Mouse (Mus musculus) forebrain, embryonic 10.5 days (tissue): ENCODE measurements around the gene Olfr1497. TPM values are rescaled to one million over a fixed set of nuclear protein-coding genes. Genes with fewer than 3 reads are reported as not detected.
"Not testable (repeated sequence)": the region's sequence is repeated elsewhere in the genome, so short reads cannot be mapped to it uniquely, and the experiment has no call there.

Experiments
- DNase-seq: peaks from one replicate; pipeline ENCODE4 v3.0.0-alpha.2; 2017; ENCODE audit warnings: low spot score; ENCODE audit errors: extremely low spot score
- H3K27ac ChIP-seq: fragments of 300-500 bp; sonication (generic); 2 replicates; pipeline ENCODE4 v1.5.1; 2016; ENCODE audit warnings: mild to moderate bottlenecking
- H3K27me3 ChIP-seq: fragments of 300-500 bp; sonication (generic); 2 replicates; pipeline ENCODE4 v1.6.1; 2016; ENCODE audit warnings: mild to moderate bottlenecking; ENCODE audit not compliant: poor library complexity, severe bottlenecking
- H3K36me3 ChIP-seq: fragments of 300-500 bp; sonication (generic); replicated peaks from 2 replicates; pipeline ENCODE4 v1.6.1; 2016; ENCODE audit warnings: mild to moderate bottlenecking, moderate library complexity
- H3K4me1 ChIP-seq: fragments of 300-500 bp; sonication (generic); 2 replicates; pipeline ENCODE4 v1.6.1; 2016
- H3K4me3 ChIP-seq: fragments of 300-500 bp; sonication (generic); 2 replicates; pipeline ENCODE4 v1.5.1; 2016; ENCODE audit warnings: mild to moderate bottlenecking, moderate library complexity
- H3K9me3 ChIP-seq: fragments of 300-500 bp; sonication (generic); 2 replicates; pipeline ENCODE4 v1.6.1; 2016; ENCODE audit warnings: mild to moderate bottlenecking, moderate library complexity
- WGBS: fragments of 180-500 bp; shearing (Covaris S2); methylation state at CpG from one replicate; pipeline ENCODE4 v1.1.7; 2016; 5-methylcytosine and 5-hydroxymethylcytosine counted together
- polyA plus RNA-seq: library from polyadenylated mRNA; unstranded; fragments of >200 nt; fragmentation: Nextera tagmentation; extraction: Ambion mirVana; gene quantifications from 2 replicates; pipeline ENCODE4 v1.2.1, GENCODE M21; 2016

The Olfr1497 gene
- polyA plus RNA-seq: not detected in 2 replicates

- Histone ChIP-seq H3K36me3 (no peaks in the 10 kb centered on the region), H3K9me3 (no peaks in the 10 kb centered on the region), H3K4me3 (no peak within 1 kb of the TSS), H3K4me1 (no peaks in the 10 kb centered on the region), H3K27ac (no peak within 1 kb of the TSS), H3K27me3 (no peaks in the 10 kb centered on the region)
- no peak for DNase-seq
These were observed at the start of gene Olfr1497 for GRCm38 (mm10) chr19:13798102-13798501. TSS of gene Olfr1497 (minus strand) at chr19:13798202.

DNA sequence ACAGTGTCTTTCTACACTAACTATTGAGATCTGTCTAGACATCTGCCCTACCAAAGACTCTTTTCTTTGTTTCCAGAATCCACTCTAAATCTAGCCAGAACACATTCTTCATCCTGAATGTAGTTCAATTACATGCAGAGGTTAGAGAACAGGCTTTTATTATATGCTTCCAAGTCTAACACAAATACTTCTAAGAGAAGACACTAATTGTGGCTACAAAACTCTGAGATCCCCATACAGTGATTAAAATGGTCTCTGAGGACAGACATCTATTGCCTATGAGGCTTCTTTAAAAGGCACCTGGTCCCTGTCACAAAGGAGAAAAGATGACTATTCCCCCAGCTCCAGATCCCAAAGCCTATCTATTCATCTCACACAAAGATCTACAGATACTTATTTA lies 32.4 kb upstream of the Olfr1497 start, which contains the start of gene Olfr1500:
Olfr1500 (minus strand) TSS at position 101 of the 400 bp plus-strand sequence.
- no peaks in the 10 kb centered on the region for H3K4me1 ChIP-seq
- no peaks in the 10 kb centered on the region for H3K9me3 ChIP-seq
- DNase-seq: no peak
- no peaks in the 10 kb centered on the region for H3K36me3 ChIP-seq
- H3K27ac ChIP-seq: no peak within 1 kb of the TSS
- H3K27me3 ChIP-seq: no peaks in the 10 kb centered on the region
- H3K4me3 ChIP-seq: no peak within 1 kb of the TSS

GRCm38 (mm10) chr19:13828447-13828846 lies 30.4 kb upstream of the Olfr1497 start:
- Histone ChIP-seq H3K4me1 (no peaks in the 10 kb centered on the region), H3K27me3 (no peaks in the 10 kb centered on the region), H3K27ac (no peak overlapping the region), H3K4me3 (no peak overlapping the region), H3K9me3 (no peaks in the 10 kb centered on the region), H3K36me3 (no peaks in the 10 kb centered on the region)
- no peak for DNase-seq
- 85% methylated on average over 3 of the region's 3 CpGs for WGBS

DNA sequence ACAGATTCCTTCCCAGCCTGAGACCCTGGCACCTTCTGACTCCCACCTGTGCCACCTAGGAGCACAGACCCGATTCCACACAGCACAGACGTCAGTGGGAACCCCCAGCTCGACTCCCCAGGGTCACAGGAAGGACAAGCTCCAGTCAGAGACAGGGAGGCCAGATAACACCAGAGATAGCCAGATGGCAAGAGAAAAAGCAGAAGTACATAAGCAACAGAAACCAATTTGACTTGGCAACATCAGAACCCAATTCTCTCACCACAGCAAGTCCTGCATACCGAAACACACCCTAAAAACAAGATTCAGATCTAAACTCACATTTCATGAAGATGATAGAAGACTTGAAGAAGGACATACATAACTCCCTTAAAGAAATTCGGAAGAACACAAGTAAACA lies 22.8 kb upstream of the Olfr1497 start:
- no peaks in the 10 kb centered on the region for H3K36me3 ChIP-seq
- WGBS: 78% methylated on average over 5 of the region's 5 CpGs
- DNase-seq: no peak
- no peak overlapping the region for H3K4me3 ChIP-seq
- no peak overlapping the region for H3K27ac ChIP-seq
- H3K4me1 ChIP-seq: no peaks in the 10 kb centered on the region
- no peaks in the 10 kb centered on the region for H3K9me3 ChIP-seq
- H3K27me3 ChIP-seq: no peaks in the 10 kb centered on the region

GRCm38 (mm10) chr19:13819347-13819746 lies 21.3 kb upstream of the Olfr1497 start, which contains the start of gene Olfr1499:
TSS of gene Olfr1499 (minus strand) at chr19:13819447.
- H3K4me3 ChIP-seq: no peak within 1 kb of the TSS
- no peaks in the 10 kb centered on the region for H3K27me3 ChIP-seq
- no peak for DNase-seq
- no peaks in the 10 kb centered on the region for H3K36me3 ChIP-seq
- no peaks in the 10 kb centered on the region for H3K9me3 ChIP-seq
- no peaks in the 10 kb centered on the region for H3K4me1 ChIP-seq
- H3K27ac ChIP-seq: no peak within 1 kb of the TSS

DNA sequence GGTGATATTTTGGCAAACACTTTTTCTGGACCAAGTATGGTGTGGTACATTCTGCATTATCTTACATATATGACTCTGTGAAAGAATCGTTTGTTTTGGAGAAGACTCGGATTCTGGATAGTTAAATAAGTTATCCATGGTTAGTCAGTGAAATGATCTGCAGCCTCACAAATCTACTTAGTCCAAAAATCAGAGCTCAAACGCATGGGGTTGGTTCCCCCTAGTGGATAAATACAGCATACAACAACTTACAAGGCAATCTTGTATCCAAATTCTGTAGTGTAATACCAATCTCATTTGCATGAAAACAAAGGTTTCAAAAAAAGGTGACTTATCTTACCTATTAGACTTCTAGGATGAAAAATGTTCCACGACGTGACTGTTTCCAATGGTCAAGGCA lies 20.8 kb upstream of the Olfr1497 start:
- WGBS: 38% methylated on average over 5 of the region's 5 CpGs

GRCm38 (mm10) chr19:13812823-13813222 lies 14.8 kb upstream of the Olfr1497 start:
- Histone ChIP-seq H3K4me3 (no peak overlapping the region), H3K36me3 (no peaks in the 10 kb centered on the region), H3K4me1 (no peaks in the 10 kb centered on the region), H3K27ac (no peak overlapping the region), H3K9me3 (no peaks in the 10 kb centered on the region), H3K27me3 (no peaks in the 10 kb centered on the region)
- 64% methylated on average over 2 of the region's 2 CpGs for WGBS
- no peak for DNase-seq

More for the DNA sequence above, 20.8 kb upstream of the Olfr1497 start:
- no peaks in the 10 kb centered on the region for H3K27me3 ChIP-seq
- no peaks in the 10 kb centered on the region for H3K9me3 ChIP-seq
- no peaks in the 10 kb centered on the region for H3K4me1 ChIP-seq
- H3K4me3 ChIP-seq: no peak overlapping the region
- no peaks in the 10 kb centered on the region for H3K36me3 ChIP-seq
- DNase-seq: no peak
- no peak overlapping the region for H3K27ac ChIP-seq

- H3K36me3 ChIP-seq, H3K27me3 ChIP-seq: not testable (repeated sequence)
- 77% methylated on average over 1 of the region's 1 CpGs for WGBS
These were observed 7.5 kb upstream of the Olfr1497 start for GRCm38 (mm10) chr19:13805486-13805885.

DNA sequence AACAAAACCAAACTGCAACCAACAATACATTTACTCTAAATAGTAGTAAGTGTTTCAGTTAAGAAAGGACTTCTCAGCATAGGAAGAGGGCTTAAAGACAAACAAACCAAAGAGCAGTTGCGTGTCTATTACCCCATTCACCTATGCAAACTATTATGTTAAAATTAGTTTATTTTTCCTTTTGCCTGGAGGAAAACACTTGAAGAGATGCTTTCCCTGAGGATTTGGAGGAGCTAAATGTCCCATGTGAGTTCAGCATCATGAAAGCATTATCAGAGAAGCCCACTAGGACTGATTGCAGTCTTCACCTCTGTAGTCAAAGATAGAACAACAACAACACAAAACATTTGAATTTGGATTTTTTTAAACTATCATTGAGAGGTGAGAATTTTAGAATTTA lies 20.4 kb downstream of the Olfr1497 start, which contains the start of gene Olfr1496:
Olfr1496 (plus strand) TSS at position 301 of the 400 bp plus-strand sequence.
- Histone ChIP-seq H3K36me3 (no peaks in the 10 kb centered on the region), H3K27ac (no peak within 1 kb of the TSS), H3K27me3 (no peaks in the 10 kb centered on the region), H3K9me3 (no peaks in the 10 kb centered on the region), H3K4me1 (no peaks in the 10 kb centered on the region), H3K4me3 (no peak within 1 kb of the TSS)
- WGBS: 92% methylated on average over 1 of the region's 1 CpGs
- no peak for DNase-seq

More at GRCm38 (mm10) chr19:13805486-13805885, 7.5 kb upstream of the Olfr1497 start:
- not testable (repeated sequence) for H3K4me1 ChIP-seq, DNase-seq, H3K9me3 ChIP-seq, H3K27ac ChIP-seq, H3K4me3 ChIP-seq

DNA sequence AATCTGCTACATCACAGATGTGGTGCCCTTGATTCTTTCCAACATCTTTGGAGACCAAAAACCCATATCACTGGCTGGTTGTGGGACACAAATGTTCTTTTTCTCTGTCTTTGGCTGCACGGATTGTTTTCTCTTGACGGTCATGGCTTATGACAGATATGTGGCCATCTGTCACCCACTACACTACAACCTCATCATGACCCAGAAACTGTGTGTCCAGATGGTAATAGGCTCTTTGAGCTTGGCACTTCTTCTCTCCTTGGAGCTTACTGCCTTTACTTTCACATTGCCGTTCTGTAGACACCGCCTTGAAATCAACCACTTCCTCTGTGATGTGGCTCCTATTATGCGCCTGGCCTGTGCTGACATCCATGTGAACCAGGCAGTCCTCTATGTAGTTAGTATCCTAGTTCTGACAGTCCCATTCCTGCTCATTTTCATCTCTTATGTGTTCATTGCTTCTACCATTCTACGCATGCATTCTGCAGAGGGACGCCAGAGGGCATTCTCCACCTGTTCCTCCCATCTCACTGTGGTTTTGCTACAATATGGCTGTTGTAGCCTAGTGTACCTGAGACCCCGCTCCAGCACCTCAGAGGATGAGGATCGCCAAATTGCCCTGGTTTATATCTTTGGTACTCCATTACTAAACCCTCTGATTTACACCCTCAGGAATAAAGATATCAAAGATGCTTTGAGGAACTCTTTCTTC lies 29.3 kb downstream of the Olfr1497 start:
- Histone ChIP-seq H3K27me3 (no peaks in the 10 kb centered on the region), H3K27ac (no peak overlapping the region), H3K36me3 (no peaks in the 10 kb centered on the region), H3K4me3 (no peak overlapping the region), H3K9me3 (peaks cover 6% of the 10 kb centered on the region; the same call in 1 of the 2 replicates), H3K4me1 (no peaks in the 10 kb centered on the region)
- WGBS: 91% methylated on average over 9 of the region's 9 CpGs
- DNase-seq: no peak

GRCm38 (mm10) chr19:13764306-13764705 lies 33.7 kb downstream of the Olfr1497 start, which contains the start of gene Olfr1495:
TSS of gene Olfr1495 (plus strand) at chr19:13764606.
- DNase-seq: no peak
- Histone ChIP-seq H3K27ac (no peak within 1 kb of the TSS), H3K9me3 (peaks cover 6% of the 10 kb centered on the region; the same call in 1 of the 2 replicates), H3K4me1 (no peaks in the 10 kb centered on the region), H3K4me3 (no peak within 1 kb of the TSS), H3K27me3 (no peaks in the 10 kb centered on the region), H3K36me3 (no peaks in the 10 kb centered on the region)
- WGBS: 81% methylated on average over 3 of the region's 3 CpGs

DNA sequence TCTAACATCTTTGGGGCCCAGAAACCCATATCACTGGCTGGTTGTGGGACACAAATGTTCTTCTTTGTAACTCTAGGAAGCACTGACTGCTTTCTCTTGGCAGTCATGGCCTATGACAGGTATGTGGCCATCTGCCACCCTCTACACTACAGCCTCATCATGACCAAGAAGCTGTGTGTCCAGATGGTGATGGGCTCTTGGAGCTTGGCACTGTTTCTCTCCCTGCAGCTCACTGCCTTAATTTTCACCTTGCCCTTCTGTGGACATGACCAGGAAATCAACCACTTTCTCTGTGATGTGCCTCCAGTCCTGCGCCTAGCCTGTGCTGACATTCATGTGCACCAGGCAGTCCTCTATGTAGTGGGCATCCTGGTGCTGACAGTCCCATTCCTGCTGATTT lies 48.6 kb downstream of the Olfr1497 start:
- H3K36me3 ChIP-seq: no peaks in the 10 kb centered on the region
- H3K27ac ChIP-seq: no peak overlapping the region
- H3K4me3 ChIP-seq: no peak overlapping the region
- DNase-seq: no peak
- H3K4me1 ChIP-seq: no peaks in the 10 kb centered on the region
- WGBS: 97% methylated on average over 1 of the region's 1 CpGs
- H3K27me3 ChIP-seq: no peaks in the 10 kb centered on the region
- H3K9me3 ChIP-seq: peaks cover 5% of the 10 kb centered on the region; the same call in 1 of the 2 replicates
